Mouse (Mus musculus): Measurements from ENCODE around the gene Scaf1. TPM values are rescaled to one million over a fixed set of nuclear protein-coding genes. Genes with fewer than 3 reads are reported as not detected.

Gene Scaf1
- total RNA-seq (2021): 10 to 100 TPM; 69.6 to 81.1 TPM
- long read RNA-seq, experiment 1, partial matches to known transcripts: 22 of 25 reads
- long read RNA-seq, experiment 1, other reads (novel, unspliced or antisense): 2 of 25 reads
- long read RNA-seq, experiment 2, full-length matches to known transcripts: 2 of 32 reads
- long read RNA-seq, experiment 2, partial matches to known transcripts: 26 of 32 reads
- long read RNA-seq, experiment 2, other reads (novel, unspliced or antisense): 4 of 32 reads

DNA sequence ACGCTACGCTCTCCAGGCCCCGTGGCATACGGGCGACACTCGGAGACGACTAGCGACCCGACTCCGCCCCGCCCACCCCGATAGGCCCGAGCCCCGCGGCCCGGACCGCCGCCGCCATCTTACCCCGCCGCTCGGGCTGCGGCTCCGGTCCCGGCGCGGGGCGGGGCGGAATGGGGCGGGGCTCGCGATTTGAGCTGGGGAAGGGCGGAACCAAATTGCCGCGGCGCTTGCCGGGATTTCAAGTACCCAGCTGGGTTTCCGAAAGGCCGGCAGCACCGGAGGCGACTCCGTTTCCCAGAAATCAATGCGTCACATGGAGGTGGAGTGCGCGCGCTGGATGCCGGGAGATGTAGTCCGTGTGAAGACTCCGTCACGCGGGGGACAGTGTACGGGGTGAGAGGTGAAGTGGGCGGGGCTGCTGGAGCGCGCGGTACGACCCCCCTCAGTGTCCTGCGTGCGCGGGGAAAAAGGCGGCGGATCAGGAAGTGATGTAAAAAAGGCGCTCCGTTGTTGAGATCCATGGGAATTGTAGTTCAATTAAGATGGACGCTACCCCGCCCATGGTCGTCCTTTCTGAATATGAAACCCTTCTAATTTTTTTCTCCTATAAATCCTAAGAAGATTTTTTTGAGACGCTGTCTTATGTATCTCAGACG lies at the start of gene Scaf1:
Scaf1 (minus strand) TSS at position 407 of the 656 bp plus-strand sequence.
- DNase-seq: peak; percentile 99

- peak; percentile 95 for DNase-seq
Measured at GRCm38 (mm10) chr7:45062239-45062835, 46.2 kb upstream of the Scaf1 start, which contains the start of the genes Nosip and Prrg2. Nosip (plus strand) TSS chr7:45062429. Prrg2 (minus strand) TSS chr7:45062677.

GRCm38 (mm10) chr7:45061532-45062075 lies 45.4 kb upstream of the Scaf1 start:
- no peak for DNase-seq

- no peak for DNase-seq
Measured at GRCm38 (mm10) chr7:45060632-45061122, 44.5 kb upstream of the Scaf1 start.

- no peak for DNase-seq
Measured at GRCm38 (mm10) chr7:45058607-45059571, 42.7 kb upstream of the Scaf1 start.

DNA sequence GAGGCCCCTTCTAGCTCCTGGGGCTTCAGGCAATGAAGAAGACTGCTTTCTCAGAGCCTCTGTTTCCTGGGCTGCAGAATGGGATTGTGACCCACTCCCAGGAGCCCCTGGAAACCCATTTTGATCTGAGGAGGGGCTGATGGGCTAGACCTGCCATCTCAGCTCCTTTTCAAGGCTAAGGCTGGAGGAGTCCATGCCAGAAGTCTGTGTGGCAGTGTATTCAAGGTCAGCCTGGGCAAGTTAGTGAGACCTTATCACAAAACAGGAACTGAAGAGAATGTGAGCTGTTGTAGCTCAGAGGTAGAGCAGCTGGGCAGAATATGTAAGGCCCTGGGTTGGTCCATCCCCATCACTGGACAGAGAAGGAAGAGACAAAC lies 40.8 kb upstream of the Scaf1 start:
- DNase-seq: no peak

GRCm38 (mm10) chr7:45056329-45056971 lies 40.3 kb upstream of the Scaf1 start:
- DNase-seq: no peak

DNA sequence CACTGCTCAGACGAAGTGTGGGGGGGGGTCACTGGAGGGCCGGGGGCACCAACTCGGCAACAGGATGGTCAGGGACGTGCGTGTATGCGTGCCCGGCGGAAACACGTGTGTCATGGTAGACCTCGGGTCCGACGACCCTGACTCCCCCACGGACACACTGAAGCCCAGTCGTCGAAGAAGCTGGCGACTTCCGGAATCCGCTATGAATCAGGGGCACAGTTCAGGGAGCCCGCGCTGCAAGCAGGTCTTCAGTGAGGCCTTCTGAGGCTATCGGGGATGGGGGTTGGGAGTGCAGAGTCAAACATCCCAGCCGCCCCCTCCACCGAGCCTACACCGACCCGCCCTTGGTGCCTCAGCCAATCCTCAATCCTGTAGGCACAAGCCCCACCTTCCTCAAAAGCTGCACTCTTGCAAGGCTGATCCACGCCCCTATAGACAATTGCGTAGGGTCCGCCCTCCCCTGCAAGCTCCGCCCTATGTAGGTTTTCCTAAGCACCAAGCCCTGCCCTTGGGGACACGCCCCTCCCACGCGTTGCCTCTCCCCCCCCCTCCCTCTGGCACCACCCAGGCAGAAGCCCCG lies 37.9 kb upstream of the Scaf1 start:
- peak; percentile 96 for DNase-seq

GRCm38 (mm10) chr7:45053117-45053930 lies 37.2 kb upstream of the Scaf1 start:
- peak; percentile 83 for DNase-seq

DNA sequence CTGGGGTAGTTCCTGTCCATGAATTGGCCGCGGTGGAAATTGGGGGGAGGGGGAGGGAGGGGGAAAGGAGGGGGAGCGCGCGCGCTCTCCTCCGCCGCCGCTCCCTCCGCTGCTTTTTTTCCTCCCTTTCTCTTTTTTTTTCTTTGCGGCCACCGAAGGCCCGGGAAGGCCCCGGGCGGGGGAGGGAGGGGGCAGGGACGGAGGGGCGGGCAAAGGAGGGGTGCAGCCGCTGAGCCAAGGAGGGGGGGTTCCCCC lies 36.6 kb upstream of the Scaf1 start, which contains the start of gene Prr12:
Prr12 (minus strand) TSS at position 20 of the 255 bp plus-strand sequence.
- no peak for DNase-seq

GRCm38 (mm10) chr7:45052181-45052861 lies 36.2 kb upstream of the Scaf1 start:
- DNase-seq: peak; percentile 61

- no peak for DNase-seq
Measured at GRCm38 (mm10) chr7:45051601-45051974, 35.4 kb upstream of the Scaf1 start.

DNA sequence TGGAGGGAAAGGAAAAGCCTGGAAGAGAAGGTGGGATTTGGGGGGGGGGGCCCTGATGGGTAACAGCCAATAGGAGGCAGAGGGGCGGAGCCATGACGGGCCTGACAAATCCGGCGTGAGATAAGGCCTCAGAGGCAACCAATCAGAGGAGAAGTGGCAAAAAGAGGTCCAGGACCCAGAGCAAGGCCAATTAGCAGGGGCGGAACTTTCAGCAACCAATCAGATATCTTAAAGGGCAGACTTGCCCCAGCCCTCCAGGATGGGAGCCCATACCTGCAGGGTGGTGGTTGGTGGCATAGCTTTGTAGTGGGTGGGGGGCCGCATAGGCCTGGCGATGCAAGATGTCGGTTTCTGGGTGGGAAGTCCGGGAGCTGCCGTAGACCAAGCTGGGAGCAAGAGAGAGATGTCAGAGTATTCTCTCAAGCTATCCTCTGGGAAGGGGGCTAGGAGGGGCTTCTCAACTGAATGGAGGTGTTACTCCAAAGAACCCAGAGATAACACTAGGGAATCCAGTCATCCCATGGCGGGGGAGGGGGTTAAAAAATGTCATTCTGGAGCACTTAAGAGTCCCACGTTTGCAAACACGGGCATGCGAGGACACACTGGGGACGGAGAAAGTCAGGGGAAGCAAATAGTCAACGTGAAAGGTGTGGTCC lies 34.9 kb upstream of the Scaf1 start:
- peak; percentile 84 for DNase-seq

DNA sequence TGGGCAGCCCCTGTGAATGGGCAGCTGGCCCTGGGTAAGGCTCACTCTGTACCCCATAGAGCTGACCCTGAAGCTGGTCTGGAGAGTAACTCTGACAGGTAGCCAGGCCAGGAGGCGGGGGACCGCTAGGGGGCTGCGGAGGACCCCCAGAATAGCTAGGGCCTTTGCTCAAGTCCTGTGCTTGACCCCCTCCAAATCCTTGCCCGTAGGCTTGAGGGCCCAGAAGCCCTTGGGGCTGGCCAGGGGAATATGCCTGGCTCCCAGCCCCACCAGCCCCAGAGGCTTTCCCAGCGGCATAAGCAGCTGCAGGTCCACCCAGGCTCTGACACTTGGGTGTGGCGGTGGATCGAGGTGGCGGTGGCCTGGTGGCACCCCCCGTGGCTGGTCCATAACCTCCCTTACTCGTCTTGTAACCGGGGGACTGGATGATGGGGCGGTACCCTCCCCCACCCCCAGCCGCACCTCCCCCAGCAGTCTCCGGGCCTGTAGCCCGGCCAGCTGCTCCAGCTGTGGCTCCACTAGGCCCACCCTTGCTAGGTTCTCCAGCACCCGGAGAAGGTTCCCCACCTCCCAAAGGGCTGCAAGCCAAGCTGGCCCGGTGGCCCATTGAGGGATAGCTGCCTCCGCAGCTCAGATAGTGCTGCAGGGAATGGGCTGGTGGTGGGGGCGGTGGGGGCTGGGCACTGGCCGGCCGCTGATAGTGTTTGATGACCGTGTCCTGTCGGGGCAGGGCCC lies 32.9 kb upstream of the Scaf1 start:
- no peak for DNase-seq

GRCm38 (mm10) chr7:45048001-45048890 lies 32.1 kb upstream of the Scaf1 start:
- no peak for DNase-seq

GRCm38 (mm10) chr7:45047491-45047890 lies 31.3 kb upstream of the Scaf1 start:
- DNase-seq: no peak

GRCm38 (mm10) chr7:45046853-45047350 lies 30.7 kb upstream of the Scaf1 start:
- no peak for DNase-seq
